Mouse (Mus musculus) cerebellum, adult 9-10 months (tissue): ENCODE data around the gene Trabd2b.
A peak's percentile ranks its signal among the peaks of the same experiment; 100 is the strongest.

Experiments
- DNase-seq: peaks from one replicate; pipeline ENCODE4 v3.0.0; 2022

The Trabd2b gene

DNA sequence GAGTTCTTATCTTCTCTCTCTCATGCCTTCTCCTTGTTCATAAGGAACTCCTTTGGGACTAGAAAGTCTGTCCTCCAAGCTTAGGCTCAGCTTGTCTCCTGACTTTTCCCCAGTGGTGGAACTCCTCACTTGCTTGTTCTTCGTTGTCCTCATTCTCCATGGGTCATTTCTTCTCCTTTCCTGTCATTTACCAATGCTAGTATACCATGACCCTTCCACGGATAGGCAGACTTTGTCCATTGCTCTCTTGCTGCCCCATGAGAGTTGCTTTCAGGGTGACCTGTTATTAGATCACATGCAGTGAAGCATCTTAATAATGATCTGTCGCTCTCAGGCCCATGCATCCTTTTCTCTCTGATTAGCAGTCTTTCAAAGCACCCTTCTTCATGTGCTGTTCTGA lies 46.6 kb downstream of the Trabd2b start:
- no peak for DNase-seq

DNA sequence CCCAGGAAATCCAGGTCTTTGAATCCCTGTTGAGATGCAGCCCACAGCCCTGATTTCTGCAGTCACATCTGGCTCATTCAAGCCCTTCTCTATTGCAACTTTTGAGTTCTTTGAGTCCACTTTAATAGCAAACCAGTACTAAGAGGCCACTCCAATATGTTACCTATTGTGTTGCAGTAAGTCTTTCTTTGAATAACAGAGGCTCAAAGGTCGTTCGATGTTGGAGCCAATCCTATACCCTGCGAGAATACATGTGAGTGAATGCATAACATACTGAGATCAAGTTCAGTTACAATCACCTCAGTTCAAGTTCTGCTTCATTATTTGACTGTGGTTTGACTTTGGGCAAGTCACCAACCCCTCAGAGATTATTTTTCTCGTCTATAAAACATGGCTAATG lies 47.5 kb downstream of the Trabd2b start:
- no peak for DNase-seq

DNA sequence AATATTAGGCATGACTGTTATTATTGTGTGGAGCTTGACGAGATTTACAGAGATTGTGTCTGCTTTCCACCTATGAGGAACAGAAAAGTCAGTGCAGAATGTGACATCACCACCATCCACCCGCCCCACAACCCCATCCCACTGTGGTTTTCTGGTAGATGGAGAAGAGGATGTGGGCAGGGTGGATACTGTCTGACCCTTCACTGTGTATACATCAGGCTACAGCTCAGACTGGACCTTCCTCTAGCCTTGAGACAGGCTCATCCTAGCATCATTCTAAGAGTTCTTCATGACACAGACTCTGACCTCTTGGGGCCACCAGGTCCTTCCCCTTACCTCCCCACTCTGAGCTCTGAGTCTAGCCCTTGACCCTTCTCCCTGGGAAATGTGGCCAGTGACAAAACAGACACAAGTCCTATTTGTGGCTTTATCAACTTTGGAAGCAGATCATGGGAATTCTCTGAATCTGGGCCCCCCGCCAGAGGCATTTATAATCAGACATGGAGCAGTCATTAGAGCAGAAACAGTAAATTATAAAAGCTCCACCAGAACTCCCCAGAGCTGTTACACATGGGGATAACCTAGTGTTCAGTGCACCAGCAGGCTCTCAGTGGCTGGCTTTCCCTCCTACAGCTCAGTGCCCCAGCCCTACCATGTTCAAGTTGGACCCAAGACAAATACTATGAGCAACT lies 48.1 kb downstream of the Trabd2b start:
- DNase-seq: no peak

DNA sequence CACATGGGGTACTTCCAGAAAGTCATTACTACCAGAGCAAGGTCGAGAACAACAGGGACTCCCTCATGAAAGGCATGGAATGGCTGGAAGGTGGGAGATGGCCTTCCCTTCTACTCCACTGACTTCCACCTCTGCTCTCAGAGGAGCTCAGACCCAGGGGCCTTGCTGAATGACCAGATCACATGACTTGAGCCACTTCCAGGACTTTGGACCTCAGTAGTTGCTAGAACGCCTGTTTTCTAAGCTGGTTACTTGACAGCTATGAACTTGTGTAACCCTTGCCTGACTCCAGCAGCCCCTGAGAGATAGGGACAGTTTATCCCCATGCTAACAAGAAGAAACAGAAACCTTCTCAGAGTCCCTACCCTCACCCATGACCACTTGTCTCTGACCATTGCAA lies 50.6 kb downstream of the Trabd2b start:
- DNase-seq: no peak

DNA sequence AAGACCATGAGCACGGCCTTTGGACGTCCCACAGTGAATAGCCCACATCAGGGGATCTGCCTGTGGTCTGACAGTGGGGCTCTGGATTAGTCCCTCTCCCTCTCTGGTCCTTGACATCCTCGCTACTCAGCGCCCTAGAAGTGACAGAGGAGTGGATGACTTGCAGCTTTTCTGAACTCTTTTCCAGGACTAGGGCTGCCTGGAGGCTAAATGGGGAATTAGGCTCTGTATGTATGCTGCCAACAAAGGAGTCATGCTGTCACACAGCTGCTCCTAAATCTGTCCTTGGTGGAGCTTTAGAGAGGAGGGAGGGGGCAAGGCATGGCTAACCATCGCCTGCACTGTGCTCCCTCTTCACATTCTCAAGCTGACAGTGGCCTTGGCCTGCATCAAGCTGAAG lies 53.1 kb downstream of the Trabd2b start:
- peak; percentile 50 for DNase-seq

DNA sequence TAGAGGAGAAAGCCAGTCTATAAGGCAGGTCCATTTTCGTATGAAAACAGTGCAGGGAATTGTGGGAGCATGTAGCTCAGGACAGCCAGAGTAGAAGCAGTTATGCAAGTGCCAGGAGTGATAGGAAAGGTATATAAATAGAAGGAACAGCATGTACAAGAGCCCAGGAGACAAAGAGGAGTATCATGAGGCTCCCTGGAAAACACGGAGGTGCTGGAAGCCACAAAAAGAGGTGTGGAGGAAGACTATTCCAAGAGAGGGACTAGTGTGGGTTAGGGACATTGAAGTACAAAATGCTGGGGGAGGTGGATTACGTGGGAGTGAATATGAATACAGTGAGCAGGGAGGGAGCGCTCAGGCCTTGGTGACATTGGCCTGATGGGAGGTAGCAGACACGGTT lies 53.9 kb downstream of the Trabd2b start:
- DNase-seq: no peak

DNA sequence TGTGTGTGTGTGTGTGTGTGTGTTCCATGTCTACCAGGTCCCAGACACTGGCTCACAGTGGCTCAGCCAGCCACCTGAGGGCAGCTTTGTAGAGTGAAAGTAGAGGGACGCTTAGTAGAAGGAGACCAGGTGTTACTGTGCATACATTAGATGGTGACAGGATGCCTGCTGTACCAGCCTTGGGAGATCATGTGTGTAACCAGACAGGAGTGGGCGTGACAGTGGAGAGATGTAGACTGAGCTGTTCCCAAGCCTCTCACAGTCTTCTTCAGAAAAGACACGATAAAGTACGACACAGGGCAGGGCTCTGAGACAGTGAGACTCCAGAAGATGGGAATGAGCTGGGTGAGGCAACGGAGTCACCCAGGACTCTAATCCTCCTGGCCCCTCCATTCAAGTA lies 54.6 kb downstream of the Trabd2b start:
- DNase-seq: no peak

DNA sequence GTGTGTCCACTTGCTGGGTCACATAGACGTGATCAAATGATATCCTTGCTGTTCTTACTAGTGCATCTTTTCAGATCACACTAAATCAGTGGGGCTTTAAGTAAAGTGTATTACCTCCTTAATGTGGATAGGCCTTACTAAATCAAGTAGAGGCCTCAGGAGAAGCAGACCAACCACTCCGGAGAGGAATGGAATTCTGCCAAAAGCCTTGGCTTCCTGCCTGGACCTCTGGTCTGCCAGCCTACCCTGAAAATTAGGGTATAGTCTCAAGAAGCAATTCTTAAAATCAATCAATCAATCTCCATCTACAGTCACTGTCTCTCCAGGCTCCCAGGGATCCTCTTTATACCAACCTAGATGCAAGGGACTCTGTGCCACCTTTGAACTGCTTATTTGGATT lies 59.1 kb downstream of the Trabd2b start:
- no peak for DNase-seq

DNA sequence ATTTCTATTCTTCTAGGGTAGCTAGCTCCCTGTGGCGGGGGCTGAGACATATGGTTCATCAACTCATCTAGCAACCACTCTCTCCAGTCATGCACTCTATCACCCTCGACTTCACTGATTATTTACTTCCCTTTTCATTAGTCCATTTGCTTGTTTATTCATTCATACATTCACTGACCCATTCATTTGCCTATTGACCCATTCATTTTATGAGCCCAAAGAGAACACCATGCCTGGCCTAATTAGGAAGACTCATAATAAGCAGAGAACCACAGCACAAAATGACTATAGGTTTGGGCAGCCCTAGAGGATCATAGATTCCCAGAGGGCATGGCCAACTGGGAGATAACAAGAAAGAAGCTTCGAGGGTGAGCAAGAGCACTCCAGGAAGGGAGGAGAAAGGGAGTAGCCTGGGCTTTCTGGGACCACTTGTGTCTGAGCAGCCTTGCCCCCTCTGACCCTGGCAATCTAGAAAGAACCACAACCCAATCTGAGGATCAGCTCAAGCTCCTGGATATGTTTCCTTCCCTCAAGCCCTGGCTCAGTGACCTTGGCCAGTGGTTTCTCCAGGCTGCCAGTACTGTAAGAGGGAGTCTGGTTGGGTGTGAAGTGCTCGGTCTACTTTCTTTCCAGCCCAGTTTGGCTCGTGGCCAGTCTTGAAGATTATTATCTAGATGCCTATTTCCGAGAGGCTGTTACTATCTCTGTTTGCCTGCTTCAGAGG lies 61.0 kb downstream of the Trabd2b start:
- no peak for DNase-seq

DNA sequence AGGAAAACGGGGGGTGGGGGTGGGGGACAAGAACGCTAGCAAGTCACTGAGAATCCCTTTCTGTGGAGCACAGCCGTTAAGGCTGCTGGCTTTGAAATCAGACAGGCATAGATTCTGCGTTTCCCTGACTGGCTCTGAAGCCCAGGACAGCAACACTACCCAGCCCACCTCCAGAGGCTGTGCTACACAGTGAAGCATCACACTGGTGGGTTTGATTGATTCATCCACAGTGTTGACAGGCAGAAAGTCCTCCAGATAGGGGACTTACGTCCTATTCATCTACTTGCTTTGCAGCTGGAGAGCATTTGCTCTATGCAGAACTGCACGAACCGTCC lies 61.5 kb downstream of the Trabd2b start:
- no peak for DNase-seq

DNA sequence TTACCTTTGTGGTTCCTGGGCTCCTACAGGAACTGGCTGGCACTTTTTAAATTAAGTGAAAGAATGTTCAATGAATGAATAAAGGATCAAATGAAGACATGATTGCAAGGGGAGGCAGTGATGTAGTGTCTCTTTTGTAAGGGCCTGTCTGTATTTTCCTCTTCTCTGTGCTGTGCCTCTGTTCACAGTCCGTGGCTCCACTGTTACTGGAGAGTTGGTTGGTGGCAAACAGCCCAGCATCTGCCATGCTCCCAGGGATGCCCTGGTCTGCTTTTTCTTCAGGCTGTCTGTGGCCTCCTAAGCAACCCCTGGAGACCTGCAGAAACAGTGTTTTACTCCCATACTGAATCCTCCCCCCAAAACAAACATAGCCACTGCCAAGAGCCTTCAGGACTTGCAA lies 63.4 kb downstream of the Trabd2b start:
- no peak for DNase-seq

DNA sequence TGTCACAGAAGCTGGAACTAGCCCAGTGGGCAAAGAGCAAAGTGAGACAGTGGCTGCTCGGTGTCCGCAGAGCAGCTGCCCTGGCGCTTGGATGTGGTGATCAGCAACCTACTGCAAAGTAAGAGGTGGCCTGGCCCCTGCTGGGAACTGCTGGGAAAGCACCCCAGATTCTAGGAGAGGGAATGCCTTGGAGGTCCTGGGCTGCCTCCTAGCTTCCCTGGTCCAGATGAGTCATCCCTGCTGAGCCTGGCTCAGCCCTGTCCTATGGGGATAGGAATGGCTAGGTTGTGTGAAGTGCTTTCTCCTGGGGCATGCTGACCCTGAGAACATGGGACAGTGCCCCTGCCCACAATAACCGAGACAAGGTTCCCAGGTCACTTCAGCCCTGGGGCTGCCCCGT lies 65.6 kb downstream of the Trabd2b start:
- DNase-seq: no peak

DNA sequence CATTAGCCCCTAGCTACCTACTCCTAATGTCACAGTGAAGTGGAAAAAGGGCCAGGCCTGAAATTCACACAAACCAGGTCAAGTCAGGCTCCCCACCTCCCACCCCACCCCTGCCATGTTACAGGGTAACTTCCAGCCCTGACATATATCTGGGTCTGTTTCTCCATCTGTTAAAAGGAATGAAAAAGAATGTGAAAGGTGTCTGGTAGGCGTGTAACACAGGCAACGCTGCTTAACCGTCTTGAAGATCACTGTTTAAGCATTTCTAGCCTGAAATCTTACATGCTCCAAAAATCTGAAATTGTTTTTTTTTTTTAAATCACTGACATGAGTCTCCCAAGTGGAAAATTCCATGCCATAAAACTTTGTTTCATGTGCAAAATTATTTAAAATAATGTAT lies 69.8 kb downstream of the Trabd2b start:
- DNase-seq: no peak

DNA sequence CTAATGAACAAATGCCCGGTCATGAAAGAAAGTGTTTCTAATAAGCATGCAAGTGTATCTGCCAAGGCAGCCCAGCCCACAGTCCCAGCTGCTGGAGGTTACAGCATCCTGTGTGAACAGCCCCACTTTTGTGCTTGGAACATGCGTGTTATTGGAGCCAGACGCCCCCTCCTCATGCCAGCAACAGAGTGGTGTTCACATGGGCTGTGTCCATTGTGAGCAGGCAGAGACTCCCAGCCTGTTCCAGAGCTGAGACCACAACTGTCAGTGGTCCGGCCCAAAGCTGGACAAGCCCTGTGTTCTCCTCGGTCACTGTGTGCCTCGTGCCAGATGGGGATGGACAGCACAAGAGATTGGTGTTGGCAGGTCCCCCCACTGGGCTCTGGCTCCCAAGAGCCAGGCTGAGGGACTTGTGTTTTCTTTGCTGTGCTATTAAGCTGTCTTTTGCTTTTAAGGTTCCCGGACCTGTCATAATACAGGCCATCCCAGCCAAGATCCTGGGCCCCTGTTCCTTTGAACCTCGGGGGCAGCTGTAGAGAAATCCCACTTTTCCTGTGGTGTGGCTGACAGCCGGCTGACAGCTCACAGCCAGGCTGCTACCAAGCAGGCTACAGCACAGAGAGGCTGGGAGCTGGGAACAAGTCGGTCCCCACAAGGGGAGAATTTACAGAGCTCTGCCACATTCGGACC lies 70.7 kb downstream of the Trabd2b start:
- no peak for DNase-seq

DNA sequence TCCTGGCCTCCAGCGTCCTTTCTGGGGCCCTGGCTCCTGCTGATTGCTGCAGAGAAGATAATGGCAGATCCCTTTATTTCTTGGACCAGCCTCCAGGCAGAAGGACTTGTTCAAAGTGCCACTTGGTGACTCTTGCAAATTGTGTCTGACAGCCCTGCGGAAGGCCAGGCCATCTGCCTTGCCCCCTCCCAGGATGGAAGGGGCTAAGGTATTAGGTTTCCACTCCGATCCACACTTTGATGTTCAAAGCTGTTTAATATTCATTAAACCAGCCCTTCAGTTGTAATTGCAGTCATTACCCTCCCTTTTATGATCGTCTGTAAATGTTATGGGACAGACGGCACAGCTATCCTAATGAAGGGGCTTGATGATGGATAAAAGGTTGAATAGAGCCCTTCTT lies 75.0 kb downstream of the Trabd2b start:
- DNase-seq: no peak

DNA sequence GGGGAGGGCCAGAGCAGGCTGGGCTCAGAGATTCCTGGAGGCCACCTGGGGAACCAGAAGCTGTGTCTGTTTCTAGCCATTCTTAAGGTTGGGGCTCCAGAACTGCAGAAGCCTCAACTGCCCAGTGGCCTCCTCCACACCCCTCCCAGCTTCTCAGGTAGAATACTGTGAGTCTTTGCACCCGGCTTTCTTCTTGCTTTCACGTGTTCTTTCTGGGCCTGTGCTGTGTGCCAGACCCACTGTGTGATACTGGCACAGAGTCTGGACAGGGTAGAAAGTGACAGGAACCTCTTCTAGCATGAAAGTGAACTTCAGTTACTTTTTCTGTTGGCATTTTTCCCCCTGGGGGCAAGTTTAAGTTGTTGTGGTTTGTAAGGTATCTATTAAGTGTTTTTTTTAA lies 77.6 kb downstream of the Trabd2b start:
- DNase-seq: no peak

DNA sequence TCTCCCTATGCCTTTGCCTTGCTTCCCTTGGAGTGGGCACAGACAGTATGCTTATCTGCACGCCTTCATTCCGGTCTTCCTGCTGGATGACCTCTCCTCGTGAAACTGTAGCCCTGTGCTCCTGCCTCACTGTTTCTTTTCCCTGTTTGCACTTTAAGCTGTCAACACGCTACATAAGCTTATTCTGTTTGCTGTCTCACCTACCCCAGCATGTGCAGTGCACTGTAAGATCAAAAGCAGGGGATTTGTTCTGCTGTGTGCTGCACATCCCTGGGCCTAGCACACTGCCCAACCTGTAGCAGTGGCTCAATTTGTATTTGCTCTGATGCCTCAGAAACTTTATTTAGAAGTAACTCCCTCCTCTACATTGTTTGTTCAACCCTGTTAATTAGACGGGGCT lies 79.5 kb downstream of the Trabd2b start:
- DNase-seq: no peak

DNA sequence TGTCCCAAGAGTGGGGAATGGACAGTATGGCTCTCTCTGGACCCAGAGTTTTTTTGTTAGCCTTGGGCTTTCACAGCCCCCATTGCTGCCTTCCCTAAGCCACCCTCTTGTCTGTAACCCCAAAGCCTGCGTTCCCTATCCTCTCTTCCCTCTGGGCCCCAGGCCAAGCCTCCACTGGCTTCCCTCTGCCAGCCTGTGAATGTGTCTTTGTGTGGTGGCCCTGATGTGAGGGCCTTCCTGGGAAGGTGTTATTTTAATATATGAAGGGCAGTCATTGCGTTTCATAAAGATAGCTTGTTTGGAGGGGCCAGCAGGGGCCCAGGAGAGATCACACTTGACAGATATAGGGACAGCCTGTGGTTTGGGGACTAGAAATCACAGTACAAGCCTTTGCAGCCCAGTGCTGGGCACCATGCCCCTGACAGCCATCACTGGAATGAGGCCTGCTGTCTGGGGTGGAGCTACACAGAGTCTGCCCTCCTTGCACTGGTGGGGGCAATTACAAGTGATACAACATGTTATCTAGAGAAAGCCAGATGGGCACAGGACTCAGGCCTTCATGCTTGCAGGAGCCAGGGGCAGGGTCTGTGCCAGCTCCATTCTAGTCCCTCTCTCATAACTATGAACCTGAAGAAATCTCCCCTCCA lies 80.5 kb downstream of the Trabd2b start:
- DNase-seq: no peak

DNA sequence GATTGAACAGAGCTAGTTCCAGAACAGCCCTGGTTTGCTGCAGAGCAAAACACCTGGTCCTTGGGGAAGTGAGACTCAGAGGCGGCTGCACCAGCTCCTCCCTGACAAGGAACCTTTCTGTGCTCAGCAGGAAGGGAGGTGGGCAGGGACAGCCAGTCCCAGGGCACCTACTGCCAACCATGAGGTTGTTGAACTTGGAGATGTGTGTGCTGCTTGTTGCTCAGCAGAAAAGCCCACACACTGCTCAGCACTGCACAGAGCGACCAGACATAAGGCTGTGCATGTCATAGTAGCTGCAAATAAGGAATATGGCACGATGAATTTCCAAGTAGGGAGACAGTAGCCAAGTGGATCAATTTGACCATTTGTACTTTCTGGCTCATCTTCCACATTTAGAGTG lies 81.2 kb downstream of the Trabd2b start:
- DNase-seq: no peak

DNA sequence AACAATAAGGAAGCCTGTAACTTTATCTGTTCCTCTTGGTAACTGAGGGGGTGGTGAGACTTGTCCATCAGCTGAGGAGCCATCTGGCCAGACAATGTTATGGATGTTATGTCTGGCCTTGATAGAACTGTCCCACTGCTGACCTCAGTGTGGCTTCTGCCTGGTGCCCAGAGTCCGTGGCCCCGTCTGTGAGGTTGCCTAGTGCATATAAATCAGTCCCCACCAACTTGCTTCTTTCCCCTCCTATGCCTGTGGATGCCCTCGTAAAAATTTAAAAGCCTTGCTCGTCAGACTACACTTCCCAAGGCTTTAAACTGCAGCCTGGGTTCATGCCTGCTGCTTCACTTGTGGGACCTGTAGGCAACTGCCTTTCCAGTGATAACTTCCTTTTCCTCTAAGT lies 85.6 kb downstream of the Trabd2b start:
- no peak for DNase-seq

DNA sequence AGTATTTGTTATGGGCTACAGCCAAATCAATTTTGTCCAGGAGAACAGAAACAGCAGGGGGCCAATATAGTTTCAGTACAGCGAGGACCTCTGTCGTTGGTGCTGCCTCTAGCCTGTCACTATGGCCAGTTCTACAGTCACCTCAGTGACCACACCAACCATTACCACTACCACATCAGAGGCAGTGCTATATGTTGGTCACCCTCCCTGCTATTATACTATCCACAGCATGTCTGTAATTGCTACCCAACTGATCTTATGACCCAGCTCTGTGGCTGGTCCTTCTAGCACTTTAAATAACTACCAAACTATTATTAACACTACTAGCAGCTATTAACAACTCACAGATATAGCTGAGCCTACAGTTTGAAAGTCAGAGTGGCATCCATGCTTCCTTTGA lies 87.5 kb downstream of the Trabd2b start:
- DNase-seq: no peak

DNA sequence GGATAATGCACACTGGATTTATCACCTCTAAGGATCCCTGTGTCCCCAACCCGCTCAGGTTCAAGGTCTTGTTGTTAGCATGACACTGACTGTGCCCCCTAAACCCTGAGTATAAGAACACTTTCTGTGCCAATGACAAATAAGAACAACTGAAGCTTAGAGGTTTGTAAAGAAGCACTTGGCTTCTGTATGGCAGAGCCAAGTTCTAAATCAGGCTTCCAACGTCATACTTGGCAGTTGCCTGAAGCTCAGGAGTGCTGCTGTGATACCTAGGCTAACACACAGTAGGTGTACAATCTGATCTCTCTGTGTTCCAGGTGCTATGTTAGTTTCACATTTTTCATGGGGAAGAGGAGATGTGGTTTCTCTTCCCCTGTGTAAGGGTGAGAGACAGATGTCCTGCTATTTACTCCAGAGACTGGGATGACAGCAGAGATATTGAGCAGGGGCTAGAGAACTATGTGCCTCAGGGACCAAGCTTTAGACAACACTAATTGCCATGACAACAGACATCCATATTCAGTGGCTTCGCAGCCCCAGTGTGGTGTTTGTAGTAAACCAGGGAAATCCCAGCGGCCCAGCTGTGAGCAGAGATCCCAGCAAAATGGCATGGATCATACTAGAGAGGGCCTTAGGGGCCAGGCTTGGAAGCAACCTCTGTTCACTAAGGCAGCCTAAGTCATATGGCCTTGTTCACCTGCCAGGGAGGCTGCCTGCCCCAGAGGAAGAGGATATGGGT lies 89.3 kb downstream of the Trabd2b start:
- DNase-seq: no peak

DNA sequence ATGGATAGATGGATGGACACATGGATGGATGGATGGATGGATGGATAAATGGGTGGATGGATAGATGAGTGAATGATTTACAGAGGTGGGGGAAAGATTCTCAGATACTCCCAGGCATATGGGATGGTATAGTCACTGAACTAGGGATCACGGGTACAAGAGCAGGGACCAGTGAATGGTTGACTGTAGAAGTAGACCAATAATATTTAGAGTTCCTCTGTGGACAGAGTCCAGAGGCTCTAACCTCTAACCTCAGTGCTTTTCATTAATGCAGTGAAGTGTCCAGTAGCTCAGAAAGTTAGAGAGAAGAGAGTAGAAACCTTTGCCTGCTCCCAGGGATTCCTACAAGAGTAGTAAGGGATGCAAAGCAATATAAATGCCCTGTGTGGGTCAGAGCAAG lies 93.1 kb downstream of the Trabd2b start:
- DNase-seq: no peak
